Mouse (Mus musculus) C2C12 (cell line): ENCODE results near the gene Plbd1. TPM values are rescaled to one million over a fixed set of nuclear protein-coding genes. Genes with fewer than 3 reads are reported as not detected.

Source experiments
- H3K27me3 ChIP-seq: one replicate; pipeline ENCODE4 v1.6.1; 2011; ENCODE audit not compliant: control insufficient read depth, insufficient read depth, insufficient read length
- H3K36me3 ChIP-seq: one replicate; pipeline ENCODE4 v1.6.1; 2011; ENCODE audit not compliant: control insufficient read depth, insufficient read depth
- H3K4me3 ChIP-seq: one replicate; pipeline ENCODE4 v1.5.1; 2011; ENCODE audit warnings: mild to moderate bottlenecking, control low read depth; ENCODE audit not compliant: poor library complexity, insufficient read depth, severe bottlenecking
- H3K79me2 ChIP-seq: one replicate; pipeline ENCODE4 v1.6.1; 2011; ENCODE audit not compliant: control insufficient read depth, insufficient read depth
- H3K79me3 ChIP-seq: one replicate; pipeline ENCODE4 v1.6.1; 2011; ENCODE audit warnings: low read depth, control low read depth
- H3ac ChIP-seq: one replicate; pipeline ENCODE3; 2011; ENCODE audit warnings: low read depth; ENCODE audit not compliant: control insufficient read depth, insufficient read length
- CEBPB ChIP-seq: IDR thresholded peaks from one replicate; pipeline ENCODE4 v1.6.1; 2011; ENCODE audit warnings: low read depth, mild to moderate bottlenecking, control low read depth, moderate library complexity
- CTCF ChIP-seq: IDR thresholded peaks from one replicate; pipeline ENCODE4 v1.5.1; 2011; ENCODE audit not compliant: control insufficient read depth, insufficient read depth, insufficient read length
- FOSL1 ChIP-seq: IDR thresholded peaks from one replicate; pipeline ENCODE4 v1.8.0; 2011; ENCODE audit warnings: mild to moderate bottlenecking, low read length; ENCODE audit not compliant: poor library complexity, insufficient read depth, severe bottlenecking
- MAX ChIP-seq: IDR thresholded peaks from one replicate; pipeline ENCODE4 v1.6.1; 2011; ENCODE audit warnings: mild to moderate bottlenecking, control low read depth
- MYOD1 ChIP-seq: IDR thresholded peaks from one replicate; pipeline ENCODE4 v1.6.1; 2011; ENCODE audit warnings: low read depth; ENCODE audit not compliant: control insufficient read depth, insufficient read length
- MYOG ChIP-seq: IDR thresholded peaks from one replicate; pipeline ENCODE4 v1.6.1; 2011; ENCODE audit not compliant: control insufficient read depth, insufficient read length; ENCODE audit errors: extremely low read depth
- USF1 ChIP-seq: IDR thresholded peaks from one replicate; pipeline ENCODE4 v1.6.1; 2011; ENCODE audit warnings: low read depth, mild to moderate bottlenecking, control low read depth, moderate library complexity
- long read RNA-seq, 2 experiments: library from polyadenylated mRNA; unstranded; transcript quantifications; one replicate each; pipeline ENCODE4 v2.0.0; 2019 to 2020
- polyA plus RNA-seq: library from polyadenylated mRNA; unstranded; fragments of >200 nt; fragmentation: generic; extraction: Trizol; gene quantifications from one replicate; pipeline ENCODE4 v1.2.1, GENCODE M21; 2012; ENCODE audit warnings: missing spikeins

Gene Plbd1
- not detected for polyA plus RNA-seq
- long read RNA-seq, experiment 1: 0 reads
- long read RNA-seq, experiment 2: 0 reads

GRCm38 (mm10) chr6:136661706-136662016, at the start of gene Plbd1:
Plbd1 (minus strand) TSS chr6:136661928.
- Histone ChIP-seq H3K36me3 (no peaks in the 10 kb centered on the region), H3K79me2 (no peaks in the 10 kb centered on the region), H3K79me3 (no peaks in the 10 kb centered on the region), H3K27me3 (no peaks in the 10 kb centered on the region), H3ac (no peak within 1 kb of the TSS), H3K4me3 (no peak within 1 kb of the TSS)
- TF ChIP-seq CEBPB: no peak
- no peak for TF ChIP-seq FOSL1
- TF ChIP-seq CTCF: no peak
- TF ChIP-seq MYOD1: no peak
- TF ChIP-seq MAX: no peak
- TF ChIP-seq USF1: no peak

GRCm38 (mm10) chr6:136710408-136710807, 48.7 kb upstream of the Plbd1 start:
- Histone ChIP-seq H3K36me3 (no peaks in the 10 kb centered on the region), H3K4me3 (no peak overlapping the region), H3ac (no peak overlapping the region), H3K27me3 (no peaks in the 10 kb centered on the region), H3K79me3 (no peaks in the 10 kb centered on the region), H3K79me2 (no peaks in the 10 kb centered on the region)
- no peak for TF ChIP-seq FOSL1

- Histone ChIP-seq H3K27me3 (no peaks in the 10 kb centered on the region), H3ac (no peak overlapping the region), H3K4me3 (no peak overlapping the region), H3K79me3 (no peaks in the 10 kb centered on the region), H3K79me2 (no peaks in the 10 kb centered on the region), H3K36me3 (no peaks in the 10 kb centered on the region)
- TF ChIP-seq MYOD1 (no peak), MYOG (no peak), USF1 (no peak), CTCF (no peak), MAX (no peak), CEBPB (no peak), FOSL1 (no peak)
Observed at GRCm38 (mm10) chr6:136708597-136708996, 46.9 kb upstream of the Plbd1 start.

GRCm38 (mm10) chr6:136701878-136702277, 40.1 kb upstream of the Plbd1 start:
- Histone ChIP-seq H3K79me2 (no peaks in the 10 kb centered on the region), H3ac (no peak overlapping the region), H3K79me3 (no peaks in the 10 kb centered on the region)

DNA sequence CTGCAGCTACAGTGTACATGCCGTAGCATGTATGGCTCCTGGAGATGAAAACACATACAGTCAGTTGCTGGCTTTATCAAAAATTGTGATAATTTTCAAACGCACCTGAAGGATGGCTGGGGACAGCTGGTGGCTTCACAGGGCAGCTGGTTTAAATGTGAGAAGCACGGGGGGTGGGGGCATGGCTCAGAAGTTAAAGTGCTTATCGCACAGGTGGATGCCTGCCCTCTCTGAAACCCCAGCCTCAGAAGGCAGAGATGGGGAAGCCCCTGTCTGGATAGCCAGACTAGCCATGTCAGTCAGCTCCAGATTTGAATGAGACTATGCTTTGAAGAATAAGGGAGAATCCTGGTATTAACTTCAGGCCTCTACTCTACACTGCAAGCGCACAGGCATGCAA, 39.5 kb upstream of the Plbd1 start:
- Histone ChIP-seq H3K4me3 (no peak overlapping the region), H3ac (no peak overlapping the region), H3K79me3 (no peaks in the 10 kb centered on the region), H3K79me2 (no peaks in the 10 kb centered on the region), H3K36me3 (no peaks in the 10 kb centered on the region), H3K27me3 (no peaks in the 10 kb centered on the region)
- TF ChIP-seq USF1 (no peak), CEBPB (no peak), MYOG (no peak), FOSL1 (no peak), MAX (no peak), MYOD1 (no peak), CTCF (no peak)

More at GRCm38 (mm10) chr6:136701878-136702277, 40.1 kb upstream of the Plbd1 start:
- Histone ChIP-seq H3K36me3 (no peaks in the 10 kb centered on the region), H3K27me3 (no peaks in the 10 kb centered on the region), H3K4me3 (no peak overlapping the region)
- no peak for TF ChIP-seq MAX
- TF ChIP-seq MYOG: no peak
- TF ChIP-seq CTCF: no peak
- no peak for TF ChIP-seq USF1
- TF ChIP-seq CEBPB: no peak
- TF ChIP-seq FOSL1: no peak
- TF ChIP-seq MYOD1: no peak

DNA sequence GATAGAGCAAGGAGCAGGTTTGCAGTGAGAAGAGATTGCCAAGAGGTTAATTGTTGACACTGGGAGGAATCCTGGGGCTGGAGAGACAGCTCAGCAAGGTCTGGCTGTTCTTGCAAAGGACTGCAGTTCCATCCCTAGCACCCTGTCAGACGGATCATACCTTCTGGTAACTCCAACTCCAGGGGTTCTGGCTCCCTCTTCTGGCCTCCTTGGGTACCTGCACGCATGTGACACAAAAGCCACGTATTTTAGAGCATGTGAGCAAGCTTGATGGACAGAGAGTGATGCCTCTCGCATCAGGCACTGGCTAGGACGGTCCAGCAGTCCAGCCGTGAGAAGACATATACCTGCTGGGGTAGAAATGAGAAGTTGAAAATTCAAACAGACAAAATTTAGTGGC, 29.6 kb upstream of the Plbd1 start:
- H3K36me3 ChIP-seq: no peaks in the 10 kb centered on the region
- no peak overlapping the region for H3ac ChIP-seq
- no peak overlapping the region for H3K4me3 ChIP-seq
- H3K79me2 ChIP-seq: no peaks in the 10 kb centered on the region
- no peaks in the 10 kb centered on the region for H3K79me3 ChIP-seq
- TF ChIP-seq USF1: no peak
- no peaks in the 10 kb centered on the region for H3K27me3 ChIP-seq
